Mouse (Mus musculus): ENCODE measurements at regions not wholly inside any gene's neighbourhood (a gene's known extent, or its start where the extent isn't known, plus 50 kb on each side); places are given as distances from the start of the nearest gene placed in this dataset.

DNA sequence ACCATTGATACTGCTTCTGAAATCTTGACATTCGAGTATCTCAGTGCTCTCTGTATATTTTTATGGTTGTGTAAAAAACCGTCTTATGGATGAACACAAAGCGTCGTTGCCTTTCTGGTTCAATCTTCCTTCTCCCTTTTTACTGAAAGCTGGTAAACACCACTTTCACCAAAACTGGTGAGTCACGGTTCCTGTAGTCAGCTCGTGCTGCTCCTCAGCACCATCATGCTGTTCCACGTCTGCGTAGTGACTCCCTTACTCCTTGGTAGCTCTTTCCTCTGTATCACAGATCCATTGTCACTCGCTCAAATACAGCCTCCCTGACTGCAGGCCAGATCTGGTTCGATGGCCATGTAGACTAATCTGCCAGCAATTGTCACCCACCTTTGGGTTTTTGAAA, 346.2 kb upstream of the Zmiz1 start:
- in situ Hi-C loops (cut with MboI; ENCODE audit: low sequenced_read_pairs): loop anchor here (25.0 kb wide), 2 partner anchors 349 to 449 kb away; partner anchors contain the start of gene Zmiz1

DNA sequence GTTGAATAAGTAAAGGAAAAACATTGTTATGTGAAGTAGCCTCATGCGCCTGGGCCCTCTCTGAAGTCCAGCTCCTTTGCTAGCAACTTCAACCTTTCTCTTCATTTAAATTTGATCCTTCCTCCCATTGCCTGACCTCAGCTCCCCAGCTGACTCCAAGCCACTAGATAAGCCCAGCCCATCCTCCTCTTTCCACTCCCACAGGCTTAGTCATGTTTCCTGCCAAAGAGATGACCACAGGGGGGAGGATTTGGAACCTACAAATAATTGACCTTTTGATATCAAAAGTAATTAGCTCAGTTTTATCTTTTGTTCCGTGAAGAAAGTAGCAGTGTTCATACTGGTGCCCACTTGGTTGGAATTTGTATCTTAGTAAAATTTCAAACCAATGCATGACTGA, 345.7 kb upstream of the Zmiz1 start:
- in situ Hi-C loops (cut with MboI; ENCODE audit: low sequenced_read_pairs): loop anchor here (25.0 kb wide), 2 partner anchors 349 to 449 kb away; partner anchors contain the start of gene Zmiz1

DNA sequence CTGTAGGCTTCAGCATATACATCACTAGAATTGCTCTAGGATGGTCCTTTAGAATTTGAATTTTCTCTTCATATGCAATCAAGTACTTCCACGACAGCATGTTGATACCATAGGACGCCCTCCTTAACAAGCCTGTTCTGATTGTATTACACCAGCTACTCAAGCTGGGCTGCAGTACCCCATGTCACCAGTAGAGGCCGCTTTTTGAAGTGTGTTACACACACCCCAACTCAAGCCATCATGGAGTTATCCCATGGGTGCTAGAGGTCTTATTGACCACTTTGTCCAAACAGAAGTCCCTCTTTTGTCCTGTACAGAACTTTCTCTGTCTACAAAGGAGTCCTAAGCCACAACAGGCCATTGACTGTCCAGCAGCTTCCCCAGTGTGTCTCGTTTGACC, 342.6 kb upstream of the Zmiz1 start:
- in situ Hi-C loops (cut with MboI; ENCODE audit: low sequenced_read_pairs): loop anchor here (25.0 kb wide), 2 partner anchors 346 to 446 kb away; partner anchors contain the start of gene Zmiz1

DNA sequence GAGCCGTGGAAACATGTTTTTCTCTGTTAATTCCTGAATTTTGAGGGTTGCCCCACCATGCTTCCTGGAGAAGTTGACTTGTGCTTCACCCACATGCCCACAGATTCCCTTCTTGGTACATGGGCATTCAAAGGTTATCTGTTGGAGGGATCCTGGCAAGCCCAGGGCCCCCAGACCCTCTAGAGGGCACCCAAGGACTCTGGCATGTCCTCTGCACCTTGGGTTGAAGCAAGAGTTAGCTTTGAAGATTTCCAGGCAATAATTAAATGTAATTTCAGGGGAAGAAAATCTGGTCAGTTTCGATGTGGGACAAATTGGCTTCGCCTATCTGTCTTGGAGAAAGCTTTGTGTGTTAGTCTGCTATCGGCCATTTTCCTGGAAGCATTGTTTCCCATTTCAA, 339.0 kb upstream of the Zmiz1 start:
- in situ Hi-C loops (cut with MboI; ENCODE audit: low sequenced_read_pairs): loop anchor here (25.0 kb wide), 2 partner anchors 342 to 442 kb away; partner anchors contain the start of gene Zmiz1

- in situ Hi-C loops (cut with MboI; ENCODE audit: low sequenced_read_pairs): loop anchor here (25.0 kb wide), 2 partner anchors 342 to 442 kb away; partner anchors contain the start of gene Zmiz1
Measured at GRCm38 (mm10) chr14:25120506-25120905, 338.5 kb upstream of the Zmiz1 start.

GRCm38 (mm10) chr14:25122971-25123535, 335.9 kb upstream of the Zmiz1 start:
- in situ Hi-C loops (cut with MboI; ENCODE audit: low sequenced_read_pairs): loop anchor here (25.0 kb wide), 2 partner anchors 339 to 439 kb away; partner anchors contain the start of gene Zmiz1

DNA sequence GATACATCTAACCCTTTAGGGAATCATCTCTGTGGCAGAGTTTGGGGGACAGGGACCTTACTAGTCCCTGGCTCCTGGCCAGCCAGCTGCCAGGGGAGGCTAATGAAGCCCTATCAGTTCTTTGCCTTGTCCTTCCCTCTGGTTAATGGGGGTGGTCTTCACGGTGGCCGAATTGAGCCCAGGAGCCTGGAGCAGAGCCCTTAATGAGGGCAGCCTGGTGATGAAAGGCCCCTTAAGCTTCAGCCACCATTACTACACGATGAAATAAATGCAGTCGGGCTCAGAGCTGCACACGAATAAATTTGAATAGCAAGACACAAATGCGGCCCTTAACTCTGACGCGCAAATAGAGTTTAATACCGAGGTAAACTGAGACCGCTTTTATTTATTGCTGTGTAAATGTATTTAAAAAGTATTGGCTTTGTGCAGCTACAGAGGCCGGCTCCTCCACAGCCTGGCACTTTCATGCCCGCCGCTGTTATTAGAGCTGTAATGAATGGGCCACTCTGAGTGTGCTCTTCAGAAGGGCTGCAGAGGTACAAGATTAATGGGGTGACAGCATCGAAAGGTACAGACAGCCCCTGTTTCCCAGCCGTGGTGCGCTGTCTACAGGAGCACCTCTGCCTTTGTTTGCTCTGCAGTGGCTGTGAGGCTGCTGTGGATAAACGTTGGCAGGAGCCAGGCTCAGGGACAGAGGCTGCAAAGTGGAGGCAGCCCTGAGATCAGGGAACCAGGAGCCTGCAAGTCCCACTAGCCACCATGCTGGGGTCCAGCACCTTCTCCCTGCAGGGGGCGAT, 335.2 kb upstream of the Zmiz1 start:
- in situ Hi-C loops (cut with MboI; ENCODE audit: low sequenced_read_pairs): loop anchor here (25.0 kb wide), 2 partner anchors 339 to 439 kb away; partner anchors contain the start of gene Zmiz1

DNA sequence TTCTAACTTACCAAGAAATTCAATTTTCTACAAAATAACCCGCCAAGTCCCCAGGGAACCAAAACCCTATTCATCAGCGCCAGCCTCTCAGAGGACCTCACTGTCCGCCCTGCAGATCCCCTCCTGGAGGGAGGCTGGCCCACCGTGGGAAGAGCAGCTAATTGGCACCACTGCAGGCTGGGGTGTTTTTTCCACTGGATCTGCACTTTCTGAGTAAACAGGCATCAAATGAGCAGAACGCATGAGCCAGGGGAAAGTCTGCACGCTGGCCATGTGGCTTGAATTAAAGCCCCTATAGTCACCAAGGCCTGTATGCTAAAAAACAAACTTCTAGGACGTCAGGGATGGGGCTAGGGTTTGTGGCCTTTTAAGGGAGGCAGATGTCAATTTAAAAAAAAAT, 332.4 kb upstream of the Zmiz1 start:
- in situ Hi-C loops (cut with MboI; ENCODE audit: low sequenced_read_pairs): no loop called here

GRCm38 (mm10) chr14:25127544-25128159, 331.3 kb upstream of the Zmiz1 start:
- in situ Hi-C loops (cut with MboI; ENCODE audit: low sequenced_read_pairs): no loop called here

- in situ Hi-C loops (cut with MboI; ENCODE audit: low sequenced_read_pairs): no loop called here
Measured at GRCm38 (mm10) chr14:25128160-25128547, 330.8 kb upstream of the Zmiz1 start.

DNA sequence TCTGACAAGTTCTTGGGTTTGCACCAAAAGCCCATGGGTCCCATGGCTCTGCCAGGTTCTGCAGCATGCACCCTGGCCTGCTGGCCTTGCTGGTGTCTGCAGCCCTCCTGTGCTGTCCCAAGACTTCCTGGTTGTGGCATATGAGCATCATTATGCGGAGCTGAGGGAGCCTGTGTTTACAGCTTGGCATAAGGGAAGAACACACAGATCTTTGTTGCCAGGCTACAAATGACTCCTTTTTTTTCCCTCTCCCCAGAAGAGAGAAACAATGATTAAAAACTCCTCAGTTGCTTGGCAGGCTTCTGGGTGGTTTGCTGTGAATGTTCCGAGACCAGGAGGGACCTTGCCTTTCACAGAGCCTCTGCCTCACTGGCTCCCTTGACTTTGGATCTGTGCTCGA, 323.6 kb upstream of the Zmiz1 start:
- in situ Hi-C loops (cut with MboI; ENCODE audit: low sequenced_read_pairs): no loop called here

DNA sequence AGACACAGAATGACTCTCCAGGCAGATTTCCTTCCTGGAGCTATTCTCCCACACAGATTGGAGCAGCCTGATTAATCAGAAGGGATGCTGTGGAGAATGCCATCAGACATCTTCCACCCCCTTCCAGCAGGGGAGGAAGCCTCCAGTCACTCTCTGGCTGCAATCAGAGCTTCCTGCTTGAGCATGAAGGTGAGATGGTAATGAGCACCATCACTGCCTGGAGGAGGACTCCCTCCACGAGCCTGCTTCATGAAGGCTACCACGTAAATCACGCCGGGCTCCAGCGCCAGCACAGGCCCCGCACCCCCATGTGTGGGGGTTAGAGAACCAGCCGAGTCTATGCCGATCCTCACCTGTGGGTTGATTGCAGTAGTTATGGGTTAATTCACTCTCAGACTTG, 321.7 kb upstream of the Zmiz1 start:
- in situ Hi-C loops (cut with MboI; ENCODE audit: low sequenced_read_pairs): no loop called here

GRCm38 (mm10) chr14:25138485-25138884, 320.5 kb upstream of the Zmiz1 start:
- in situ Hi-C loops (cut with MboI; ENCODE audit: low sequenced_read_pairs): no loop called here

DNA sequence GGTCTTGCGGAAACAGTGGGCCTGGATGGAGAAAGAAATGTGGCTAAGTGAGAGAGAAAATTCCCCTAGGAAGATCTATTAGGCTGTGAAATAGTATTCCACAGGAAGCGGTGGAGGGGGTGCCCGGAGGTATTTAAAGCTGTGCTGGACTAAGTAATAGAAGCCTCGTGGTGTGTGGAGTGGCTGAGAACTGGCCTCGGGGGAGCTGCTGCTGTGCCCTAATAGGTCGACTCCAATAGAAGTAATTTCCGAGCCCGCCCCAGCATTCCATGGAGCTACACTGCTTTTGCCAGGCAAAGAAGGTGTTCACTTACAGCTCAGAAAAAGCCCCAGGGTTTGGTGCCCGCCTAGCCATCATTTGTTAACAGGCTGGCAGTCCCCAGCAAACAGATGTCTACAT, 317.1 kb upstream of the Zmiz1 start:
- in situ Hi-C loops (cut with MboI; ENCODE audit: low sequenced_read_pairs): no loop called here

DNA sequence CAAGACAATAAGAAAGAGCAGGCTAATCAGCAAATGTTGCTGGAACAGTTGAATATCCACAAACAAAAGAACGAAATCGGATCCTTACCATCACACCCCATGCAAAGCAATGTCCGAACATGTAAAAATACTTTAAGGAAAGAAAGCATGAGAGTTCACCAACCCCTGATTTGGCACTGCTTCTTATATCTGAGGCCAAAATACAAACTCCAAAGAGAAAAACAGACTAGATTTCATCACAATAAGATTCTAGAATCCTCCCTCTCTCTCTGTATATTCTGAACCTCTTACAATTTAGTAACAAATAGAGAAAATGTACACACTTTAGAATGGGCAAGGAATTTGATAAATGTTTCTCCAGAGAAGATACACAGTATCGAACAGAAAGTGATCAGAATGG, 315.9 kb upstream of the Zmiz1 start:
- in situ Hi-C loops (cut with MboI; ENCODE audit: low sequenced_read_pairs): no loop called here

DNA sequence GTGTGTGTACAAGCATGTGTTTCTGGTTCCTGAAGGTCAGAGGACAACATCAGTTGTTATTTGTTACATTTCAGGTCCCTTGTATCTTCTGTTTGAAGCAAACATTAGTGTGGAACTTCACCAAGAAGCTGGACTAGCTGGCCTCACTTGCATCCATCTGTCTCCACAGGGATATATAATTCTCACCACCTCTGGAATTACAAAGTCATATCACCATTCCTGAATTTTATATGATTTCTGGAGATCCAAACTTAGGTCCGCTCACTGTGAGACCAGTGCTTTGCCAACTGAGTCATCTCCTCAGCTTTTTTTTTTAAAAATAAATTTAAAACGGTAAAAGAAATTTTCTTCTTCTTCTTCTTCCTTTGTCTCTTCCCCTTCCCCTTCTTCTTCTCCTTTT, 311.3 kb upstream of the Zmiz1 start:
- in situ Hi-C loops (cut with MboI; ENCODE audit: low sequenced_read_pairs): no loop called here

GRCm38 (mm10) chr14:25150968-25151367, 308.0 kb upstream of the Zmiz1 start:
- in situ Hi-C loops (cut with MboI; ENCODE audit: low sequenced_read_pairs): no loop called here

DNA sequence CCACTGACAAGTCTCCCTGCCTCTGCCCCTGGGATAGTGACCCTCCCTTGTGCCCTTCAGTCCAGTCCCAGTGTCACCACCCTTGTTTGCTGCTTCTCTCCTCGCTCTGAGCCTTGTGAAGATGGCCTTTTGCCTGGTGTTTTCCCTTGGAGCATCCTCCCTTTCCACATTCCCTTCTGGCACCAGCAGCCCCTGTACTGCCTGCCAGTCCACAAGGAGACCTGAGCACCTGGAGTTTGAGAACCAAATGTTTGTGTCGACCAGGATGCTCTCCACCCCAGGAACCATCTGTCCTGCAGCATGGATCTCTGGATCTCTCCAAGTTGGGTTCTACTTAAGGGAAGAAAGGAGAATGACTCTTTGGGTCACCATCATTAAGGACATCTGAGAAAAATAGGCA, 307.5 kb upstream of the Zmiz1 start:
- in situ Hi-C loops (cut with MboI; ENCODE audit: low sequenced_read_pairs): no loop called here

DNA sequence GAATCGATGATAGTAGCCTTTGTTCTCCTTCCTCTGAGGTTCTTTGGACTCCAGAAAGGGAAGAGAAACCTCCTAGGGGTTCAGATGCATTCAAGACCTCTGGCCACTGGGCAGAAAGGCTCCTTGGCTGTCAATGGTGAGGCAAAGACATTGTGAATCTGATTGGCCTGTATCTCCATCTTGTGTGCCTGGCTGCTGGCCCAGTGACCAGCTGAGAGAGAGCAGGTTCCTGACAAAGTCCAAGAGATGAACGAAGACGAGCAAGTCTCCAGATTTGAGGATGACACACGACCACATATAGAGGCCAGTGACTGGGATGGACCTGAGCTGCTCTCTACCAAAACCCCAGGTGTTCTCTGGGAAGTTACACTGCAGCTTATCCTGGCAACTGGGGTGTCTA, 305.4 kb upstream of the Zmiz1 start:
- in situ Hi-C loops (cut with MboI; ENCODE audit: low sequenced_read_pairs): no loop called here

DNA sequence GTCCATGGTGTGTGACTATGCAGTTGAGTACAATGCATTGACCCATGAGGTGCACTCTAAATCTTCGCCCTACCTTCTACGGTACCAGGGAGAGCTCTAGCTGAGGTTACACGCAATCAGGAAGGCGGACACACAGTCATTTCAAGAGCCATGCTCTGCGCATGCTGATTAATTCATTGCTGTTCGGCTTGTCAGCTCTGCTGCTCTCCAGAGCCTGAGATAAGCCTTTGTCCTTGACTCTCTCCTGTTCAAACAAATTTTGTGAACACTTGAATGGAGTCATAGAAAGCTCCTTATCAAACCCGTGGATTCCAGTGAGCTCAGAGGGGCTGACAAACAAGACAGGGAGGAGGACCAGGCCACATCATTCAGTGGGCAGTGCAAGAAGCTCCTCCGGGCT, 304.8 kb upstream of the Zmiz1 start:
- in situ Hi-C loops (cut with MboI; ENCODE audit: low sequenced_read_pairs): no loop called here

DNA sequence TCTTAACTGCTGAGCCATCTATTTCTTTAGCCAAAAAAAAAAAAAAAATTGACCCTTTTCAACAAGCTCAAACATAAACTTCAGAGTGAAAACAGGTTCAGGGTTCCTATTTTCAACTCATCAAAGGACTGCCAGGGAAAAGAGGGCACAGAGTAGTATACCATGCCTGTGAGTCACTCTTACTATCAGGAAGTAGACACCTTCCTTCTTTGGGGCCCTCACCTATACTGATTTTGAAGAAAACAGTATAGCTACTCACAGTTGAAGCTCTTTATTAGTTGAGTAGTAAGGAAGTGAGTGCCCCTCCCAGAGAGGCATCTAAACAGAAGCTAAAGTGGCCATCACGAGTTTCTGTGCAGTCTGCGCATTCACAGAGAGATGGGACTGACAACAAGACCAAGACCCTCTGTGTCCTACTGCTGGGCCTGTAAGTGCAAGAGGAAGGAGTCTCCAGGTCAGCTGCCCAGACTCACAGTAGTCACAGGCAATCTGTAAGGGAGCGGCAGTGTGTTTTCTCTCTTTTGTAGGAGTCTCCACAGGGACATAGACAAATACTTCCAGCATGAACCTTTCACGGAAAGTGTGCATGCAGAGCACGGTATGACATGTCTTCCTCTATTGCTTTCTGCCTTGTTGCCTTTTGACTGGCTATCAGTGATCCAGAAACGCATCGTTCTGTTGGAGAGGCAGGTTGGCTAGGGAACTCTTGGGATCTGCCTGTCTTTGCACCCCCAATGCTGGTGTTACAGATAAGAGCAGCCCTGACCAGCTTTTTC, 303.8 kb upstream of the Zmiz1 start:
- in situ Hi-C loops (cut with MboI; ENCODE audit: low sequenced_read_pairs): no loop called here
